In genomic region chr5:52440278-52440677, GRCm38 (mm10) we compare ENCODE assay signal across 23 mouse cellular contexts. TPM values are rescaled to one million over a fixed set of nuclear protein-coding genes. Genes with fewer than 3 reads are reported as not detected.
DNase-seq lines count a peak whose midpoint lies in the region; ATAC-seq and TF ChIP-seq lines count a peak whose summit lies in the region.
"Had no signal": no experiment of that assay in that cellular context is flagged by ENCODE, and none has a peak within 500 bp of the region (broad histone marks: within the 10 kb centered on the region; RNA-seq: fewer than 3 reads in every experiment).

No protein-coding gene starts in this region.

- H3K27ac ChIP-seq in forebrain, postnatal 0 days (ENCODE audit: low read depth, low read length): no peak overlapping the region
- no peak overlapping the region for H3K27ac ChIP-seq in forebrain, embryonic 12.5 days
- no peak overlapping the region for H3K27ac ChIP-seq in midbrain, embryonic 11.5 days (ENCODE audit: low read depth, low read length)
- H3K27ac ChIP-seq in midbrain, embryonic 15.5 days: no peak overlapping the region
- H3K27ac ChIP-seq in neural tube, embryonic 13.5 days (replicated peaks): no peak overlapping the region
- no peak overlapping the region for H3K27ac ChIP-seq in layer of hippocampus, adult 2 months
- H3K27ac ChIP-seq: embryonic facial prominence, embryonic 15.5 days; heart, embryonic 10.5 days; hindbrain, embryonic 13.5 days had no signal

- ATAC-seq in forebrain, postnatal 0 days: peak; percentile 58; the same call in 1 of the 2 replicates
- ATAC-seq in forebrain, embryonic 12.5 days (ENCODE audit: low FRiP score): no peak
- ATAC-seq in midbrain, embryonic 11.5 days (ENCODE audit: low FRiP score): no peak
- ATAC-seq in midbrain, embryonic 15.5 days (replicated peaks): no peak
- ATAC-seq in neural tube, embryonic 13.5 days (ENCODE audit: low read depth): no peak; the same call in 1 of the 2 replicates
- ATAC-seq: inflammation-experienced regulatory T-cells, adult 6 months; intestine, postnatal 0 days had no signal

- DNase-seq in forebrain, postnatal 0 days: no peak
- peak; percentile 65 for DNase-seq in midbrain, embryonic 11.5 days (ENCODE audit: low spot score, missing footprints)
- DNase-seq in layer of hippocampus, adult 2 months (ENCODE audit: low spot score in 2 of 2): no peak
- DNase-seq in thymus, postnatal 4 days: no peak
- DNase-seq: adrenal gland, adult 2 months; adrenal gland, postnatal 25 days; cerebellum, adult 2 months; cerebellum, postnatal 14 days; embryo, embryonic 11 days; gastrocnemius, postnatal 10 days; heart, adult 18-20 months; heart, postnatal 10 days; heart, postnatal 4 days had no signal

- peak overlapping the region; percentile 6; the same call in 1 of the 2 replicates for H3K4me2 ChIP-seq in forebrain, postnatal 0 days (ENCODE audit: low read depth)
- H3K4me2 ChIP-seq in forebrain, embryonic 12.5 days: no peak overlapping the region
- H3K4me2 ChIP-seq in midbrain, embryonic 11.5 days: no peak overlapping the region
- no peak overlapping the region for H3K4me2 ChIP-seq in midbrain, embryonic 15.5 days
- peak overlapping the region; percentile 27 for H3K4me2 ChIP-seq in neural tube, embryonic 13.5 days
- H3K4me2 ChIP-seq: embryonic facial prominence, embryonic 15.5 days; hindbrain, embryonic 13.5 days had no signal

- H3K4me1 ChIP-seq in forebrain, postnatal 0 days (ENCODE audit: insufficient read depth): no peaks in the 10 kb centered on the region
- no peaks in the 10 kb centered on the region for H3K4me1 ChIP-seq in forebrain, embryonic 12.5 days
- no peaks in the 10 kb centered on the region for H3K4me1 ChIP-seq in midbrain, embryonic 11.5 days (ENCODE audit: control insufficient read depth, insufficient read depth, low read length)
- H3K4me1 ChIP-seq in midbrain, embryonic 15.5 days: no peaks in the 10 kb centered on the region
- H3K4me1 ChIP-seq in neural tube, embryonic 13.5 days (replicated peaks): peaks cover 5% of the 10 kb centered on the region; the same call in 1 of the 2 replicates
- H3K4me1 ChIP-seq: embryonic facial prominence, embryonic 15.5 days; heart, embryonic 10.5 days; hindbrain, embryonic 13.5 days had no signal

- TF ChIP-seq CTCF in forebrain, postnatal 0 days (IDR thresholded peaks at IDR 0.05; ENCODE audit: low read depth): no peak
- no peak for TF ChIP-seq CTCF in layer of hippocampus, adult 2 months (conservative IDR thresholded peaks at IDR 0.05)

- H3K27me3 ChIP-seq in forebrain, postnatal 0 days (ENCODE audit: insufficient read depth, low read length): no peaks in the 10 kb centered on the region
- H3K27me3 ChIP-seq in forebrain, embryonic 12.5 days: no peaks in the 10 kb centered on the region
- H3K27me3 ChIP-seq in midbrain, embryonic 11.5 days (ENCODE audit: control insufficient read depth, insufficient read depth, low read length): no peaks in the 10 kb centered on the region
- H3K27me3 ChIP-seq in midbrain, embryonic 15.5 days (replicated peaks): no peaks in the 10 kb centered on the region
- no peaks in the 10 kb centered on the region for H3K27me3 ChIP-seq in neural tube, embryonic 13.5 days
- H3K27me3 ChIP-seq: embryonic facial prominence, embryonic 15.5 days; hindbrain, embryonic 13.5 days had no signal

- no peaks in the 10 kb centered on the region for H3K9me3 ChIP-seq in forebrain, postnatal 0 days (ENCODE audit: low read length)
- H3K9me3 ChIP-seq in forebrain, embryonic 12.5 days: no peaks in the 10 kb centered on the region
- no peaks in the 10 kb centered on the region; the same call in 1 of the 2 replicates for H3K9me3 ChIP-seq in midbrain, embryonic 11.5 days (ENCODE audit: control insufficient read depth, low read length)
- no peaks in the 10 kb centered on the region for H3K9me3 ChIP-seq in midbrain, embryonic 15.5 days
- no peaks in the 10 kb centered on the region; the same call in 1 of the 2 replicates for H3K9me3 ChIP-seq in neural tube, embryonic 13.5 days
- H3K9me3 ChIP-seq: embryonic facial prominence, embryonic 15.5 days; heart, embryonic 10.5 days had no signal

- H3K4me3 ChIP-seq in forebrain, postnatal 0 days (ENCODE audit: low read depth, low read length): no peak overlapping the region
- no peak overlapping the region for H3K4me3 ChIP-seq in forebrain, embryonic 12.5 days (replicated peaks)
- no peak overlapping the region for H3K4me3 ChIP-seq in midbrain, embryonic 11.5 days (ENCODE audit: low read depth, low read length)
- no peak overlapping the region for H3K4me3 ChIP-seq in midbrain, embryonic 15.5 days
- H3K4me3 ChIP-seq in neural tube, embryonic 13.5 days: no peak overlapping the region
- no peak overlapping the region for H3K4me3 ChIP-seq in layer of hippocampus, adult 2 months
- H3K4me3 ChIP-seq: embryonic facial prominence, embryonic 15.5 days; erythroblast, embryonic 14.5 days; heart, embryonic 10.5 days; hindbrain, embryonic 13.5 days had no signal

- no peak overlapping the region for H3K9ac ChIP-seq in forebrain, postnatal 0 days
- H3K9ac ChIP-seq in forebrain, embryonic 12.5 days: no peak overlapping the region
- no peak overlapping the region for H3K9ac ChIP-seq in midbrain, embryonic 11.5 days (ENCODE audit: low read length)
- no peak overlapping the region for H3K9ac ChIP-seq in midbrain, embryonic 15.5 days
- no peak overlapping the region for H3K9ac ChIP-seq in neural tube, embryonic 13.5 days
- H3K9ac ChIP-seq: embryonic facial prominence, embryonic 15.5 days; hindbrain, embryonic 13.5 days had no signal

- 33% methylated on average over 11 of the region's 11 CpGs for WGBS in forebrain, postnatal 0 days
- WGBS in forebrain, embryonic 12.5 days: 45% methylated on average over 11 of the region's 11 CpGs
- WGBS in midbrain, embryonic 11.5 days: 84% methylated on average over 11 of the region's 11 CpGs
- 71% methylated on average over 11 of the region's 11 CpGs for WGBS in midbrain, embryonic 15.5 days
- WGBS in neural tube, embryonic 13.5 days: 38% methylated on average over 11 of the region's 11 CpGs

- no peaks in the 10 kb centered on the region for H3K36me3 ChIP-seq in forebrain, postnatal 0 days (ENCODE audit: insufficient read depth)
- no peaks in the 10 kb centered on the region for H3K36me3 ChIP-seq in forebrain, embryonic 12.5 days (replicated peaks)
- no peaks in the 10 kb centered on the region for H3K36me3 ChIP-seq in midbrain, embryonic 11.5 days (ENCODE audit: control insufficient read depth, insufficient read depth, low read length)
- no peaks in the 10 kb centered on the region for H3K36me3 ChIP-seq in midbrain, embryonic 15.5 days (replicated peaks)
- H3K36me3 ChIP-seq in neural tube, embryonic 13.5 days: no peaks in the 10 kb centered on the region
- H3K36me3 ChIP-seq: embryonic facial prominence, embryonic 15.5 days; heart, embryonic 10.5 days; hindbrain, embryonic 13.5 days had no signal

RNA-seq across cellular contexts. Expression of gene Ccdc149, which starts 31.0 kb away (rescaled TPM):
- total RNA-seq in forebrain, postnatal 0 days (2014; rRNA removed): 16.1 and 21.4 TPM in 2 replicates
- 13.4 and 16.0 TPM in 2 replicates for polyA plus RNA-seq in forebrain, postnatal 0 days (2015; fragmentation: Nextera tagmentation; extraction: Ambion mirVana)
- polyA plus RNA-seq in forebrain, embryonic 12.5 days (2016; fragmentation: Nextera tagmentation; extraction: Ambion mirVana): 5.5 and 5.9 TPM in 2 replicates
- 2.4 and 3.1 TPM in 2 replicates for polyA plus RNA-seq in midbrain, embryonic 11.5 days (2014; fragmentation: Nextera tagmentation; extraction: Ambion mirVana)
- 14.0 and 14.9 TPM in 2 replicates for polyA plus RNA-seq in midbrain, embryonic 15.5 days (2015; fragmentation: Nextera tagmentation; extraction: Ambion mirVana)
- polyA plus RNA-seq in neural tube, embryonic 13.5 days (2015; fragmentation: Nextera tagmentation; extraction: Ambion mirVana): 7.5 and 7.8 TPM in 2 replicates
- 10 to 100 TPM; 67.8 to 69.8 TPM for total RNA-seq in layer of hippocampus, adult 2 months (2021)
- total RNA-seq: common myeloid progenitor, adult 5-6 weeks had no signal
- polyA plus RNA-seq: erythroblast, embryonic 14.5 days; inflammation-experienced regulatory T-cells, adult 6 months had no signal

Comparison
In these comparisons a context has a peak if more than half of its experiments do, and no peak if none do; other contexts are left out.
1. H3K4me2 ChIP-seq: peak in forebrain, postnatal 0 days (single experiment) and neural tube, embryonic 13.5 days (single experiment); none in forebrain, embryonic 12.5 days (single experiment), midbrain, embryonic 11.5 days (single experiment) and midbrain, embryonic 15.5 days (single experiment).